Mouse (Mus musculus) stomach, embryonic 14.5 days (tissue): ENCODE results near the gene Gm5134. TPM values are rescaled to one million over a fixed set of nuclear protein-coding genes. Genes with fewer than 3 reads are reported as not detected.

ENCODE experiments used
- ATAC-seq: fragments of 200-750 bp; cut with Nextera tagmentation; 2 replicates; pipeline ENCODE4 v1.8.0; 2017; ENCODE audit warnings: low read depth, moderate TSS enrichment; ENCODE audit not compliant: insufficient number of reproducible peaks, insufficient read depth, low FRiP score
- H3K27ac ChIP-seq: fragments of 300-500 bp; sonication (generic); 2 replicates; pipeline ENCODE4 v1.5.1; 2014; ENCODE audit warnings: mild to moderate bottlenecking, low read length, moderate library complexity, mixed read lengths
- H3K27me3 ChIP-seq: fragments of 300-500 bp; sonication (generic); 2 replicates; pipeline ENCODE4 v1.6.1; 2014; ENCODE audit warnings: low read length, control low read depth, mixed read lengths; ENCODE audit not compliant: control insufficient read depth, insufficient read depth
- H3K36me3 ChIP-seq: fragments of 300-500 bp; sonication (generic); 2 replicates; pipeline ENCODE4 v1.6.1; 2014; ENCODE audit warnings: mild to moderate bottlenecking, control low read depth, low read length, moderate library complexity, mixed read lengths; ENCODE audit not compliant: control insufficient read depth, insufficient read depth
- H3K4me1 ChIP-seq: fragments of 300-500 bp; sonication (generic); 2 replicates; pipeline ENCODE4 v1.6.1; 2014; ENCODE audit warnings: low read length, control low read depth, mixed read lengths; ENCODE audit not compliant: control insufficient read depth, insufficient read depth
- H3K4me2 ChIP-seq: fragments of 300-500 bp; sonication (generic); replicated peaks from 2 replicates; pipeline ENCODE4 v1.6.1; 2014; ENCODE audit warnings: low read depth, low read length, control low read depth
- H3K4me3 ChIP-seq: fragments of 300-500 bp; sonication (generic); 2 replicates; pipeline ENCODE4 v1.5.1; 2014; ENCODE audit warnings: low read depth, low read length, control low read depth
- H3K9ac ChIP-seq: fragments of 300-500 bp; sonication (generic); replicated peaks from 2 replicates; pipeline ENCODE4 v1.6.1; 2014; ENCODE audit warnings: low read depth, mild to moderate bottlenecking, control low read depth, low read length, moderate library complexity, mixed read lengths
- H3K9me3 ChIP-seq: fragments of 300-500 bp; sonication (generic); 2 replicates; pipeline ENCODE4 v1.6.1; 2016; ENCODE audit warnings: low read depth, low read length, control low read depth; ENCODE audit not compliant: control insufficient read depth
- WGBS: fragments of 180-500 bp; shearing (Covaris S2); extraction: QIAGEN DNeasy Blood & Tissue Kit; methylation state at CpG from one replicate; pipeline ENCODE4 v1.1.7; 2014; 5-methylcytosine and 5-hydroxymethylcytosine counted together
- polyA plus RNA-seq: library from polyadenylated mRNA; unstranded; fragments of >200 nt; fragmentation: Nextera tagmentation; extraction: Ambion mirVana; gene quantifications from 2 replicates; pipeline ENCODE4 v1.2.1, GENCODE M21; 2014

The Gm5134 gene
- polyA plus RNA-seq, 1 experiment from 2014 or later: not detected

DNA sequence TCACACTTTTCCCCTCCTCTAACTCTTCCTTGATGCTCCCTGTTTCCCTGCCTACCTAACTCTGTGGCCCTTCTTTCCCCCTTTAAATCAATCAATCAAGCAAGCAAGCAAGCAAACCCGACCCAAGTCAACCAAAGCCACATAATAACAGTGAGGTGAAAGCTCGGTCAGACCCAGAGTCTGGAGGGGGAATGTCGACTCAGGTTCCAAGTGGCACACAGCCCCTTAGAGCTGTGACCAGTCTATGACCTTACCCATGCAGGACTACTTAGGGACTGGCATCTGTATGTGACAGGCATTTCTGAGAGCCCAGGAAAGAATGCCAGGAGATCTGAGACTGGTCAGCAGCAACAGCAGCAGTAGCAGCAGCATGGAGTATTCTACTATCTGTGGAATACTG lies 42.0 kb downstream of the Gm5134 start:
- Histone ChIP-seq H3K4me2 (no peak overlapping the region), H3K27ac (no peak overlapping the region), H3K9me3 (no peaks in the 10 kb centered on the region), H3K36me3 (no peaks in the 10 kb centered on the region), H3K9ac (no peak overlapping the region), H3K4me1 (no peaks in the 10 kb centered on the region), H3K4me3 (no peak overlapping the region), H3K27me3 (no peaks in the 10 kb centered on the region)
- 17% methylated on average over 3 of the region's 3 CpGs for WGBS
- no peak for ATAC-seq

- H3K9ac ChIP-seq: no peak overlapping the region
- no peaks in the 10 kb centered on the region for H3K36me3 ChIP-seq
- ATAC-seq: no peak
- H3K9me3 ChIP-seq: no peaks in the 10 kb centered on the region
- 34% methylated on average over 7 of the region's 7 CpGs for WGBS
- H3K4me3 ChIP-seq: no peak overlapping the region
- no peaks in the 10 kb centered on the region for H3K27me3 ChIP-seq
- 0 out of 2 replicates have a peak, but pooled peaks cover 4% of the 10 kb centered on the region for H3K4me1 ChIP-seq
- no peak overlapping the region for H3K27ac ChIP-seq
- no peak overlapping the region for H3K4me2 ChIP-seq
These were observed 46.8 kb downstream of the Gm5134 start for GRCm38 (mm10) chr10:76001160-76001559.

- H3K4me1 ChIP-seq: 0 out of 2 replicates have a peak, but pooled peaks cover 4% of the 10 kb centered on the region
- H3K9ac ChIP-seq: no peak overlapping the region
- H3K27me3 ChIP-seq: no peaks in the 10 kb centered on the region
- H3K36me3 ChIP-seq: no peaks in the 10 kb centered on the region
- H3K27ac ChIP-seq: no peak overlapping the region
- H3K4me3 ChIP-seq: no peak overlapping the region
- no peak overlapping the region for H3K4me2 ChIP-seq
- no peaks in the 10 kb centered on the region for H3K9me3 ChIP-seq
- no peak for ATAC-seq
- 19% methylated on average over 3 of the region's 3 CpGs for WGBS
These were observed 47.8 kb downstream of the Gm5134 start for GRCm38 (mm10) chr10:76002101-76002521.

- Histone ChIP-seq H3K4me2 (no peak overlapping the region), H3K27ac (no peak overlapping the region), H3K4me3 (no peak overlapping the region), H3K27me3 (no peaks in the 10 kb centered on the region), H3K9me3 (no peaks in the 10 kb centered on the region), H3K9ac (no peak overlapping the region), H3K36me3 (no peaks in the 10 kb centered on the region), H3K4me1 (0 out of 2 replicates have a peak, but pooled peaks cover 4% of the 10 kb centered on the region)
- no peak for ATAC-seq
- WGBS: 42% methylated on average over 2 of the region's 2 CpGs
These were observed 48.3 kb downstream of the Gm5134 start for GRCm38 (mm10) chr10:76002615-76003014.

- Histone ChIP-seq H3K27me3 (no peaks in the 10 kb centered on the region), H3K36me3 (no peaks in the 10 kb centered on the region), H3K4me3 (no peak overlapping the region), H3K9ac (no peak overlapping the region), H3K4me1 (0 out of 2 replicates have a peak, but pooled peaks cover 4% of the 10 kb centered on the region), H3K9me3 (no peaks in the 10 kb centered on the region), H3K27ac (no peak overlapping the region), H3K4me2 (no peak overlapping the region)
- no peak for ATAC-seq
- 92% methylated on average over 2 of the region's 2 CpGs for WGBS
These were observed 48.9 kb downstream of the Gm5134 start for GRCm38 (mm10) chr10:76003221-76003620.

DNA sequence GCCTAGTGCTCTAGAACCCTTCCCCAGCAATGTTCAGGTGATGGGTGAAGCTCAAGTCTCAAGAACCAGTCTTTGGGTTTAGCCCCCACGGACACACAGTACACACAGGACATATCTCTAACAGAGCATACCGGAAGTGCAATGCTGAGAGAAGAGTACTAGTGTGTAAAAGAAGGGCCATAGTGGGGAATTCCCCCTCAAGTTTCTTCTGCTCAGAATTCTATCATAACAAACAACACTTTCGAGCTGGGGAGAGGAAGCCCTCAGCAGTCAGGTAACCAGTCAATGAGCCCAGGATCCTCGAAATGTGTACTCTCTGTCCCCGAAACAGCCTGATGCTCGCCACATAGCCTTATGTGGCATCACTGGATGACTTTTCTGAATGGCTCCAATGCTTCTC lies 52.1 kb downstream of the Gm5134 start:
- Histone ChIP-seq H3K4me1 (0 out of 2 replicates have a peak, but pooled peaks cover 3% of the 10 kb centered on the region), H3K9ac (no peak overlapping the region), H3K4me3 (no peak overlapping the region), H3K36me3 (no peaks in the 10 kb centered on the region), H3K4me2 (no peak overlapping the region), H3K9me3 (no peaks in the 10 kb centered on the region), H3K27ac (no peak overlapping the region), H3K27me3 (no peaks in the 10 kb centered on the region)
- no peak for ATAC-seq
- 94% methylated on average over 6 of the region's 6 CpGs for WGBS

DNA sequence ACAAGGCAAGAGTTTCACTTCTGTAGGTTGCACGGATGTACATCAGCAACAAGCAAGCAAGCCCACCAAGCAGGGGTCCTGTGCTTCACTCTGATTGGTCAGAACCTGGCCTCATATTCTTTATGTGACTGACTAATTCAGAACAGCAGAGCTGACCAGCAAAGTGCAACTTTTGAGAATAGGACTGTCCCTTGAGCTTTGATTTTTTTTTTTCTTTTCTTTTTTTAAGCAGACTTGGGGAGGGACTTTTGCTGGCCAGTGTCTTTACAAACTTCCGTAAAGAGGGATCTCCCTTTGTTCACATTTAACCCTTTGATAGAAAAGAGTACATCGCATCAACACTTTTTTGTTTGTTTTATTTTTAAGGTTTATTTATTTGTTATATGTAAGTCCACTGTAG lies 55.5 kb downstream of the Gm5134 start:
- no peak overlapping the region for H3K4me2 ChIP-seq
- no peak overlapping the region for H3K9ac ChIP-seq
- no peak overlapping the region for H3K27ac ChIP-seq
- ATAC-seq: no peak
- H3K4me1 ChIP-seq: no peaks in the 10 kb centered on the region
- H3K4me3 ChIP-seq: no peak overlapping the region
- H3K36me3 ChIP-seq: no peaks in the 10 kb centered on the region
- no peaks in the 10 kb centered on the region for H3K9me3 ChIP-seq
- no peaks in the 10 kb centered on the region for H3K27me3 ChIP-seq
- WGBS: 78% methylated on average over 3 of the region's 3 CpGs

DNA sequence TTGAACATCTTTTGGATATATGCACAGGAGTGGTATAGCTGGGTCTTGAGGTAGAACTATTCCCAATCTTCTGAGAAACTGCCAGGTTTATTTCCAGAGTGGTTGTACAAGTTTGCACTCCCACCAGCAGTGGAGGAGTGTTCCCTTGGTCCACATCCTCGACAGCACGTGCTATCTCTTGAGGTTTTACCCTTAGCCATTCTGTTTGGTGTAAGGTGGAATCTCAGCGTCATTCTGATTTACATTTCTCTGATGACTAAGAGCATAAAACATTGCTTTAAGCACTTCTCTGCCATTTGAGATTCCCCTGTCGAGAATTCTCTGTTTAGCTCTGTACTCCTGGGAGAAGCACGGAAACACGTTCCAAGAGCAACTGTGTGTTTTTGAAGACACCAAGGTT lies 58.6 kb downstream of the Gm5134 start:
- H3K36me3 ChIP-seq: no peaks in the 10 kb centered on the region
- H3K4me1 ChIP-seq: no peaks in the 10 kb centered on the region
- 83% methylated on average over 6 of the region's 6 CpGs for WGBS
- H3K27me3 ChIP-seq: no peaks in the 10 kb centered on the region
- H3K4me2 ChIP-seq: no peak overlapping the region
- H3K9ac ChIP-seq: no peak overlapping the region
- no peak overlapping the region for H3K4me3 ChIP-seq
- no peak overlapping the region for H3K27ac ChIP-seq
- no peak for ATAC-seq
- H3K9me3 ChIP-seq: no peaks in the 10 kb centered on the region

DNA sequence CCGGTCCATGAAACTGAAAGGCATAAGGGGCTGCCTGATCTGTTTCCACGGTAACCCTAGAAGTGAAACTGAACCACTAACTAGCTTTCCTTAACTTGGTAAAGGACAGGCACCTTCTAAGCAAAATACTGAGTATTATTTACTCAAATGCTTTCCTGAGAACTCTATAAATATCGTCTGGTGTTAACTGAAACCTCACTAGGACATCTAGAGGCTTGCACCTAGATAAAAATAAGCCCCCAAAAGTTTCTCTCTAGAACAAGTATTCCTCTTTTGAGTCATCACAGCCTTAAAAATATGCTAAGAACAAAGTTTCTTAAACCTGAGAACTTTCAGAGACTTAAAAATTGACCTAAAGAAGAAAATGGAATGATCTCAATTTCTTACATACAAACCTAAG lies 62.6 kb downstream of the Gm5134 start:
- no peak for ATAC-seq
- no peaks in the 10 kb centered on the region for H3K27me3 ChIP-seq
- 93% methylated on average over 3 of the region's 3 CpGs for WGBS
- H3K36me3 ChIP-seq: no peaks in the 10 kb centered on the region
- H3K4me1 ChIP-seq: no peaks in the 10 kb centered on the region
- no peak overlapping the region for H3K4me2 ChIP-seq
- no peak overlapping the region for H3K4me3 ChIP-seq
- no peaks in the 10 kb centered on the region for H3K9me3 ChIP-seq
- H3K9ac ChIP-seq: no peak overlapping the region
- no peak overlapping the region for H3K27ac ChIP-seq
